Mouse (Mus musculus) limb, embryonic 12.5 days (tissue): ENCODE data around the gene Tfap4. TPM values are rescaled to one million over a fixed set of nuclear protein-coding genes. Genes with fewer than 3 reads are reported as not detected.
"Not testable (repeated sequence)": the region's sequence is repeated elsewhere in the genome, so short reads cannot be mapped to it uniquely, and the experiment has no call there.

Experiments
- ATAC-seq: fragments of 200-750 bp; cut with Nextera tagmentation; 2 replicates; pipeline ENCODE4 v1.8.0; 2017; ENCODE audit warnings: low read depth, moderate TSS enrichment; ENCODE audit not compliant: insufficient number of reproducible peaks, insufficient read depth, low FRiP score, low TSS enrichment
- H3K27ac ChIP-seq: fragments of 300-500 bp; sonication (generic); 2 replicates; pipeline ENCODE4 v1.5.1; 2016; ENCODE audit warnings: mild to moderate bottlenecking, moderate library complexity
- H3K27me3 ChIP-seq: fragments of 300-500 bp; sonication (generic); 2 replicates; pipeline ENCODE4 v1.6.1; 2016; ENCODE audit warnings: mild to moderate bottlenecking, moderate library complexity
- H3K36me3 ChIP-seq: fragments of 300-500 bp; sonication (generic); 2 replicates; pipeline ENCODE4 v1.6.1; 2016; ENCODE audit warnings: mild to moderate bottlenecking, moderate library complexity
- H3K4me1 ChIP-seq: fragments of 300-500 bp; sonication (generic); replicated peaks from 2 replicates; pipeline ENCODE4 v1.6.1; 2016
- H3K4me2 ChIP-seq: fragments of 300-500 bp; sonication (generic); 2 replicates; pipeline ENCODE4 v1.6.1; 2016; ENCODE audit warnings: mild to moderate bottlenecking, moderate library complexity
- H3K4me3 ChIP-seq: fragments of 300-500 bp; sonication (generic); replicated peaks from 2 replicates; pipeline ENCODE4 v1.5.1; 2016; ENCODE audit warnings: mild to moderate bottlenecking
- H3K9ac ChIP-seq: fragments of 300-500 bp; sonication (generic); replicated peaks from 2 replicates; pipeline ENCODE4 v1.6.1; 2016; ENCODE audit warnings: mild to moderate bottlenecking, moderate library complexity
- H3K9me3 ChIP-seq: fragments of 300-500 bp; sonication (generic); 2 replicates; pipeline ENCODE4 v1.6.1; 2016; ENCODE audit warnings: mild to moderate bottlenecking, moderate library complexity
- WGBS: fragments of 180-500 bp; shearing (Covaris S2); methylation state at CpG from one replicate; pipeline ENCODE4 v1.1.7; 2016; 5-methylcytosine and 5-hydroxymethylcytosine counted together
- polyA plus RNA-seq: library from polyadenylated mRNA; unstranded; fragments of >200 nt; fragmentation: Nextera tagmentation; extraction: Ambion mirVana; gene quantifications from 2 replicates; pipeline ENCODE4 v1.2.1, GENCODE M21; 2016

Gene Tfap4
- polyA plus RNA-seq, 1 experiment from 2014 or later, result 29.1 TPM

- H3K27me3 ChIP-seq, result no peaks in the 10 kb centered on the region
- no peaks in the 10 kb centered on the region for H3K9me3 ChIP-seq
- no peak overlapping the region for H3K4me3 ChIP-seq
- H3K36me3 ChIP-seq, result peaks cover 9% of the 10 kb centered on the region
- WGBS, result 88% methylated on average over 12 of the region's 12 CpGs
- no peak overlapping the region for H3K9ac ChIP-seq
- 0 out of 2 replicates have a peak overlapping the region, but pooled peaks have one; percentile 52 for H3K4me2 ChIP-seq
- ATAC-seq, result no peak
- peaks cover 6% of the 10 kb centered on the region for H3K4me1 ChIP-seq
- no peak overlapping the region for H3K27ac ChIP-seq
Observed at GRCm38 (mm10) chr16:4540064-4540775, 19.4 kb downstream of the Tfap4 start.

DNA sequence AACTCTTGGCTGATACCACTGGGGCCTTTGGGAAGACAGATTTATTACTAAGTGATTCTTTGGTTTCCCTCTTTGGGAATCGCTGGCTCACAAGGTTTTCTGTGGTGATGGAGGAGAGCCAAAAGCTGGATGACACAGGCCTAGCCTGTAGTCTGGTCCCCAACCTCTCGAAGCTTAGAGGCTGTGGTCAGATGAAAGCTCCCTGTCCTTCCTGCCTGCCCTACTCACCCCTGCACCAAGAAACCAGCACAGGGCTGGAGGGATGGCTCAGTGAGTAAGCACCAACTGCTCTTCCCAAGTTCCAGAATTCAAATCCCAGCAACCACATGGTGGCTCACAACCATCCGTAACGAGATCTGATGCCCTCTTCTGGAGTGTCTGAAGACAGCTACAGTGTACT is 20.1 kb downstream of the Tfap4 start:
- 84% methylated on average over 4 of the region's 4 CpGs for WGBS
- Histone ChIP-seq H3K9me3 (no peaks in the 10 kb centered on the region), H3K9ac (no peak overlapping the region), H3K36me3 (peaks cover 4% of the 10 kb centered on the region; the same call in 1 of the 2 replicates), H3K4me2 (no peak overlapping the region), H3K4me1 (peaks cover 6% of the 10 kb centered on the region), H3K27ac (0 out of 2 replicates have a peak overlapping the region, but pooled peaks have one; percentile 7), H3K4me3 (no peak overlapping the region), H3K27me3 (no peaks in the 10 kb centered on the region)
- ATAC-seq, result no peak

DNA sequence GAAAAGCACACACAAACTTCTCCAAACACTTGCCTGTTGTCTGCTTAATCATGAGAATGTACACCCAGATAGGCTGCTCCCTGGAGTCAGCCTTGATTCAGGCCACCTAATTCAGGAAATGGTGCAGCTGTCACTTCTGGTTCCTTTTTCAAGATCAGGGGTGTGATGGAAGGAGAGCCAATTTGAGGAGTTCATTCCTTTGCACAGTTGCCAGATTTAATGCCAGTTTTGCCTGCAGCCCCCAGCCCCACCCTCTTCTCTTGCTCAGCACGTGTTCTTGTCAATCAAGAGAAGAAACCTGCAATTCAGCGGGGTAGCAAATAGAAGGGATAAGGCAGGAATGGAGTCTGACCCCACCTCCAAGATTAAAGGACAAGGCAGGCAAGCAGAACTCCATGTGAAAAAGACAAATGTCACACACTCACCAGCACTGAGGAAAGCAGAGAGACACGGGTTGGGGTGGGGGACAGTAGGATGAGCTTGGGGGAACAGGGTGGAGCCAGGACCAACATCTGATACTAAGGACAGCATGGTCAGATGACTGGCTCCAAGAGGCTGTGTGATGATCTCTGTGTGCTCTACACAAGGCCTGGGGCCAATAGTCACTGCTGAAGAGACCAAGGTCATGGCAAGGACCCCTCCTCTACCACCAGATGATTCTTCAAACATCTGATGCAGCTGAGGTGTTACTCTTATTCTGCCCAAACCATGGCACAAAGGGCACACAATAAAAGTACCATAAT is 21.9 kb downstream of the Tfap4 start:
- no peak overlapping the region for H3K9ac ChIP-seq
- H3K4me3 ChIP-seq, result no peak overlapping the region
- H3K36me3 ChIP-seq, result no peaks in the 10 kb centered on the region
- no peaks in the 10 kb centered on the region for H3K27me3 ChIP-seq
- no peaks in the 10 kb centered on the region for H3K9me3 ChIP-seq
- H3K27ac ChIP-seq, result no peak overlapping the region
- WGBS, result 58% methylated on average over 3 of the region's 3 CpGs
- H3K4me2 ChIP-seq, result no peak overlapping the region
- H3K4me1 ChIP-seq, result peaks cover 6% of the 10 kb centered on the region
- no peak for ATAC-seq

GRCm38 (mm10) chr16:4527373-4527772 is 32.3 kb downstream of the Tfap4 start:
- H3K4me3 ChIP-seq, H3K4me1 ChIP-seq, H3K36me3 ChIP-seq, ATAC-seq, H3K4me2 ChIP-seq, H3K27me3 ChIP-seq, H3K9ac ChIP-seq, H3K27ac ChIP-seq: not testable (repeated sequence)
- 0 out of 2 replicates have a peak, but pooled peaks cover 11% of the 10 kb centered on the region for H3K9me3 ChIP-seq
- 86% methylated on average over 12 of the region's 12 CpGs for WGBS

GRCm38 (mm10) chr16:4523313-4524004 is 36.2 kb downstream of the Tfap4 start:
- no peaks in the 10 kb centered on the region; the same call in 1 of the 2 replicates for H3K36me3 ChIP-seq
- peaks cover 25% of the 10 kb centered on the region for H3K4me1 ChIP-seq
- no peak; the same call in 1 of the 2 replicates for ATAC-seq
- H3K9me3 ChIP-seq, result 0 out of 2 replicates have a peak, but pooled peaks cover 11% of the 10 kb centered on the region
- H3K27me3 ChIP-seq, result no peaks in the 10 kb centered on the region
- H3K4me2 ChIP-seq, result no peak overlapping the region
- H3K27ac ChIP-seq, result no peak overlapping the region
- H3K9ac ChIP-seq, result no peak overlapping the region
- whole genome bisulfite sequencing, result 72% methylated on average over 7 of the region's 7 CpGs
- H3K4me3 ChIP-seq, result no peak overlapping the region

- H3K36me3 ChIP-seq, result no peaks in the 10 kb centered on the region; the same call in 1 of the 2 replicates
- H3K4me3 ChIP-seq, result no peak overlapping the region
- no peak overlapping the region for H3K9ac ChIP-seq
- ATAC-seq, result no peak
- no peaks in the 10 kb centered on the region for H3K27me3 ChIP-seq
- H3K27ac ChIP-seq, result 0 out of 2 replicates have a peak overlapping the region, but pooled peaks have one; percentile 26
- H3K9me3 ChIP-seq, result 0 out of 2 replicates have a peak, but pooled peaks cover 8% of the 10 kb centered on the region
- H3K4me2 ChIP-seq, result no peak overlapping the region
- peaks cover 25% of the 10 kb centered on the region for H3K4me1 ChIP-seq
- 44% methylated on average over 8 of the region's 8 CpGs for WGBS
Observed at GRCm38 (mm10) chr16:4522879-4523278, 36.8 kb downstream of the Tfap4 start.

- no peaks in the 10 kb centered on the region for H3K36me3 ChIP-seq
- H3K9ac ChIP-seq, result no peak overlapping the region
- peak; percentile 79 for ATAC-seq
- H3K4me3 ChIP-seq, result no peak overlapping the region
- 60% methylated on average over 5 of the region's 5 CpGs for WGBS
- peaks cover 25% of the 10 kb centered on the region for H3K4me1 ChIP-seq
- no peaks in the 10 kb centered on the region for H3K27me3 ChIP-seq
- H3K27ac ChIP-seq, result peak overlapping the region; percentile 42; the same call in 1 of the 2 replicates
- no peak overlapping the region for H3K4me2 ChIP-seq
- H3K9me3 ChIP-seq, result 0 out of 2 replicates have a peak, but pooled peaks cover under 1% of the 10 kb centered on the region
Observed at GRCm38 (mm10) chr16:4521735-4522530, 37.7 kb downstream of the Tfap4 start.

GRCm38 (mm10) chr16:4521074-4521667 is 38.5 kb downstream of the Tfap4 start:
- peak overlapping the region; percentile 42; the same call in 1 of the 2 replicates for H3K27ac ChIP-seq

DNA sequence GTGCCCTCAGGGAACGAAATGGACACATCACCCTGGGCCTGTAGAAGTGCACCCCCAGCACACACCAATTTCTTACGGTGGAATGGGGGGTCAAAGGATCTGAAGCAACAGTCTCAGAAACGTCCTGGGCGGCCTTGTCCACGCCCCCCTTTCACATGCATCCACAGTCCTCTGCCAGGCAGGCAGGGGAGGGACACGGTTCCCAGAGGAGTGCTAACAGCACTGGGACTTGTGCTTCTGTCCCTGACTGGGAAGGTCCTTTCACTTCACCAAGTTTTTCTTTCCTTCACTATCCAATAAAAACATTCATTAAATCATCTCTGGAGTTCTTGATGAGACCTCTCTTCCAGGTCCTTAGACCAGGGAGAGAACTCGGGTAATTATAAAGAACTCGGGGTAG is 39.0 kb downstream of the Tfap4 start:
- H3K9me3 ChIP-seq, result no peaks in the 10 kb centered on the region
- H3K4me1 ChIP-seq, result peaks cover 25% of the 10 kb centered on the region
- ATAC-seq, result no peak
- H3K36me3 ChIP-seq, result no peaks in the 10 kb centered on the region
- no peak overlapping the region for H3K4me3 ChIP-seq
- WGBS, result 68% methylated on average over 8 of the region's 8 CpGs
- H3K4me2 ChIP-seq, result no peak overlapping the region
- no peak overlapping the region for H3K27ac ChIP-seq
- no peak overlapping the region for H3K9ac ChIP-seq
- no peaks in the 10 kb centered on the region for H3K27me3 ChIP-seq

More at GRCm38 (mm10) chr16:4521074-4521667, 38.5 kb downstream of the Tfap4 start:
- 62% methylated on average over 4 of the region's 4 CpGs for WGBS
- Histone ChIP-seq H3K36me3 (no peaks in the 10 kb centered on the region), H3K4me1 (peaks cover 25% of the 10 kb centered on the region), H3K27me3 (no peaks in the 10 kb centered on the region), H3K9ac (no peak overlapping the region), H3K4me3 (no peak overlapping the region), H3K9me3 (no peaks in the 10 kb centered on the region), H3K4me2 (no peak overlapping the region)
- ATAC-seq, result no peak

GRCm38 (mm10) chr16:4519825-4520224 is 39.8 kb downstream of the Tfap4 start:
- Histone ChIP-seq H3K36me3 (no peaks in the 10 kb centered on the region), H3K27ac (no peak overlapping the region), H3K4me3 (no peak overlapping the region), H3K27me3 (no peaks in the 10 kb centered on the region), H3K9ac (no peak overlapping the region), H3K4me1 (peaks cover 25% of the 10 kb centered on the region), H3K4me2 (no peak overlapping the region), H3K9me3 (no peaks in the 10 kb centered on the region)
- WGBS, result 94% methylated on average over 2 of the region's 2 CpGs
- ATAC-seq, result no peak
